Mouse (Mus musculus) olfactory bulb, adult 2 months (tissue): ENCODE data around the gene Ccdc157.
"Not testable (repeated sequence)": the region's sequence is repeated elsewhere in the genome, so short reads cannot be mapped to it uniquely, and the experiment has no call there.

Source experiments
- CTCF ChIP-seq: fragments of 200-500 bp; IDR thresholded peaks from 2 replicates; pipeline ENCODE4 v1.5.1; 2012; ENCODE audit warnings: low read depth, mild to moderate bottlenecking, low read length, moderate library complexity; ENCODE audit not compliant: insufficient read depth
- POLR2A ChIP-seq: fragments of 200-500 bp; IDR thresholded peaks from 2 replicates; pipeline ENCODE4 v1.6.1; 2012; ENCODE audit warnings: mild to moderate bottlenecking, low read depth, low read length, moderate library complexity; ENCODE audit not compliant: insufficient read depth

- TF ChIP-seq POLR2A, CTCF: not testable (repeated sequence)
Measured at GRCm38 (mm10) chr11:4114541-4114940, 45.6 kb downstream of the Ccdc157 start.
